Mouse (Mus musculus) liver, embryonic 13.5 days (tissue): Measurements from ENCODE around the gene Coch. TPM values are rescaled to one million over a fixed set of nuclear protein-coding genes. Genes with fewer than 3 reads are reported as not detected.

ENCODE experiments used
- ATAC-seq: fragments of 200-750 bp; cut with Nextera tagmentation; 2 replicates; pipeline ENCODE4 v1.8.0; 2017; ENCODE audit warnings: low read depth, mild to moderate bottlenecking, moderate number of reproducible peaks, moderate library complexity
- DNase-seq: peaks from one replicate; pipeline ENCODE4 v3.0.0; 2022
- H3K27ac ChIP-seq: fragments of 300-500 bp; sonication (generic); 2 replicates; pipeline ENCODE4 v1.5.1; 2015; ENCODE audit warnings: moderate library complexity, mild to moderate bottlenecking, inconsistent platforms
- H3K27me3 ChIP-seq: fragments of 300-500 bp; sonication (generic); 2 replicates; pipeline ENCODE4 v1.6.1; 2015; ENCODE audit warnings: mild to moderate bottlenecking, inconsistent platforms
- H3K36me3 ChIP-seq: fragments of 300-500 bp; sonication (generic); 2 replicates; pipeline ENCODE4 v1.6.1; 2015; ENCODE audit warnings: mild to moderate bottlenecking, inconsistent platforms
- H3K4me1 ChIP-seq: fragments of 300-500 bp; sonication (generic); replicated peaks from 2 replicates; pipeline ENCODE4 v1.6.1; 2015; ENCODE audit warnings: inconsistent platforms
- H3K4me2 ChIP-seq: fragments of 300-500 bp; sonication (generic); 2 replicates; pipeline ENCODE4 v1.6.1; 2015; ENCODE audit warnings: inconsistent platforms, mild to moderate bottlenecking, moderate library complexity
- H3K4me3 ChIP-seq: fragments of 300-500 bp; sonication (generic); replicated peaks from 2 replicates; pipeline ENCODE4 v1.5.1; 2015; ENCODE audit warnings: mild to moderate bottlenecking, inconsistent platforms
- H3K9ac ChIP-seq: fragments of 300-500 bp; sonication (generic); 2 replicates; pipeline ENCODE4 v1.6.1; 2015; ENCODE audit warnings: mild to moderate bottlenecking, inconsistent platforms
- H3K9me3 ChIP-seq: fragments of 300-500 bp; sonication (generic); replicated peaks from 2 replicates; pipeline ENCODE4 v1.6.1; 2016; ENCODE audit warnings: inconsistent platforms
- WGBS: fragments of 180-500 bp; shearing (Covaris S2); methylation state at CpG from one replicate; pipeline ENCODE4 v1.1.7; 2015; ENCODE audit not compliant: insufficient replicate concordance; 5-methylcytosine and 5-hydroxymethylcytosine counted together
- polyA plus RNA-seq: library from polyadenylated mRNA; unstranded; fragments of >200 nt; fragmentation: Nextera tagmentation; extraction: Ambion mirVana; gene quantifications from 2 replicates; pipeline ENCODE4 v1.2.1, GENCODE M21; 2015

Coch gene
- polyA plus RNA-seq, 1 experiment from 2014 or later: 0.15 TPM

- 2% methylated on average over 18 of the region's 18 CpGs for WGBS
- ATAC-seq: no peak
- H3K4me2 ChIP-seq: peak overlapping the region; percentile 76
- no peaks in the 10 kb centered on the region for H3K9me3 ChIP-seq
- H3K36me3 ChIP-seq: no peaks in the 10 kb centered on the region
- peaks cover 73% of the 10 kb centered on the region for H3K27me3 ChIP-seq
- H3K4me3 ChIP-seq: peak overlapping the region; percentile 57
- H3K9ac ChIP-seq: no peak overlapping the region
- DNase-seq: no peak
- no peak overlapping the region for H3K27ac ChIP-seq
- peaks cover 17% of the 10 kb centered on the region for H3K4me1 ChIP-seq
These were observed 909 bp downstream of the Coch start for GRCm38 (mm10) chr12:51594030-51594470.

GRCm38 (mm10) chr12:51603306-51603705, 10.2 kb downstream of the Coch start:
- H3K4me2 ChIP-seq: no peak overlapping the region
- H3K4me3 ChIP-seq: no peak overlapping the region
- ATAC-seq (no peak), DNase-seq (no peak)
- H3K9ac ChIP-seq: no peak overlapping the region
- 88% methylated on average over 10 of the region's 10 CpGs for WGBS
- H3K9me3 ChIP-seq: no peaks in the 10 kb centered on the region
- H3K4me1 ChIP-seq: no peaks in the 10 kb centered on the region
- no peaks in the 10 kb centered on the region for H3K27me3 ChIP-seq
- no peak overlapping the region for H3K27ac ChIP-seq
- peaks cover 15% of the 10 kb centered on the region; the same call in 1 of the 2 replicates for H3K36me3 ChIP-seq

GRCm38 (mm10) chr12:51606138-51606537, 13.0 kb downstream of the Coch start:
- 64% methylated on average over 4 of the region's 4 CpGs for WGBS
- DNase-seq (no peak), ATAC-seq (no peak)
- no peak overlapping the region for H3K4me3 ChIP-seq
- no peak overlapping the region for H3K4me2 ChIP-seq
- H3K9ac ChIP-seq: no peak overlapping the region
- H3K27me3 ChIP-seq: no peaks in the 10 kb centered on the region
- H3K4me1 ChIP-seq: no peaks in the 10 kb centered on the region
- no peak overlapping the region for H3K27ac ChIP-seq
- peaks cover 25% of the 10 kb centered on the region; the same call in 1 of the 2 replicates for H3K36me3 ChIP-seq
- H3K9me3 ChIP-seq: no peaks in the 10 kb centered on the region

GRCm38 (mm10) chr12:51612361-51612760, 19.2 kb downstream of the Coch start:
- Histone ChIP-seq H3K27me3 (no peaks in the 10 kb centered on the region), H3K9me3 (no peaks in the 10 kb centered on the region), H3K4me2 (no peak overlapping the region), H3K36me3 (peaks cover 64% of the 10 kb centered on the region), H3K27ac (no peak overlapping the region), H3K4me3 (no peak overlapping the region), H3K9ac (no peak overlapping the region), H3K4me1 (no peaks in the 10 kb centered on the region)
- WGBS: 78% methylated on average over 5 of the region's 5 CpGs
- no peak for DNase-seq
- ATAC-seq: no peak

GRCm38 (mm10) chr12:51620572-51620971, 27.4 kb downstream of the Coch start:
- H3K4me3 ChIP-seq: no peak overlapping the region
- no peak overlapping the region for H3K4me2 ChIP-seq
- no peak overlapping the region for H3K9ac ChIP-seq
- no peak overlapping the region for H3K27ac ChIP-seq
- no peaks in the 10 kb centered on the region for H3K27me3 ChIP-seq
- peaks cover 39% of the 10 kb centered on the region for H3K36me3 ChIP-seq
- no peak for ATAC-seq
- DNase-seq: no peak
- no peaks in the 10 kb centered on the region for H3K4me1 ChIP-seq
- no peaks in the 10 kb centered on the region for H3K9me3 ChIP-seq

- H3K4me3 ChIP-seq: no peak overlapping the region
These were observed 28.0 kb downstream of the Coch start for GRCm38 (mm10) chr12:51621161-51621560.

GRCm38 (mm10) chr12:51622670-51623365, 29.7 kb downstream of the Coch start:
- ATAC-seq (no peak), DNase-seq (no peak)
- H3K9me3 ChIP-seq: no peaks in the 10 kb centered on the region
- H3K36me3 ChIP-seq: peaks cover 28% of the 10 kb centered on the region
- no peaks in the 10 kb centered on the region for H3K4me1 ChIP-seq
- H3K27me3 ChIP-seq: no peaks in the 10 kb centered on the region
- H3K9ac ChIP-seq: no peak overlapping the region
- WGBS: 82% methylated on average over 5 of the region's 5 CpGs
- H3K4me2 ChIP-seq: no peak overlapping the region
- no peak overlapping the region for H3K27ac ChIP-seq
- no peak overlapping the region for H3K4me3 ChIP-seq

More at GRCm38 (mm10) chr12:51621161-51621560, 28.0 kb downstream of the Coch start:
- 68% methylated on average over 5 of the region's 5 CpGs for WGBS
- Histone ChIP-seq H3K9me3 (no peaks in the 10 kb centered on the region), H3K27me3 (no peaks in the 10 kb centered on the region), H3K9ac (no peak overlapping the region), H3K4me1 (no peaks in the 10 kb centered on the region), H3K27ac (no peak overlapping the region), H3K36me3 (peaks cover 36% of the 10 kb centered on the region), H3K4me2 (no peak overlapping the region)
- ATAC-seq (no peak), DNase-seq (no peak)

- ATAC-seq: no peak
These were observed 30.2 kb downstream of the Coch start for GRCm38 (mm10) chr12:51623366-51623694.

GRCm38 (mm10) chr12:51633481-51633880, 40.3 kb downstream of the Coch start:
- ATAC-seq: no peak
- WGBS: 83% methylated on average over 4 of the region's 4 CpGs
- Histone ChIP-seq H3K4me2 (no peak overlapping the region), H3K9me3 (no peaks in the 10 kb centered on the region), H3K4me1 (peaks cover 12% of the 10 kb centered on the region), H3K4me3 (no peak overlapping the region), H3K36me3 (peaks cover 4% of the 10 kb centered on the region; the same call in 1 of the 2 replicates), H3K27me3 (no peaks in the 10 kb centered on the region), H3K9ac (no peak overlapping the region), H3K27ac (no peak overlapping the region)
- DNase-seq: no peak

More at GRCm38 (mm10) chr12:51623366-51623694, 30.2 kb downstream of the Coch start:
- DNase-seq: no peak
- Histone ChIP-seq H3K9me3 (no peaks in the 10 kb centered on the region), H3K27me3 (no peaks in the 10 kb centered on the region), H3K4me2 (no peak overlapping the region), H3K4me3 (no peak overlapping the region), H3K9ac (no peak overlapping the region), H3K4me1 (no peaks in the 10 kb centered on the region), H3K36me3 (peaks cover 24% of the 10 kb centered on the region), H3K27ac (no peak overlapping the region)

GRCm38 (mm10) chr12:51636260-51636659, 43.1 kb downstream of the Coch start:
- ATAC-seq (peak; percentile 77), DNase-seq (no peak)
- no peak overlapping the region for H3K4me3 ChIP-seq
- H3K27me3 ChIP-seq: no peaks in the 10 kb centered on the region
- no peaks in the 10 kb centered on the region for H3K9me3 ChIP-seq
- H3K4me2 ChIP-seq: no peak overlapping the region
- no peak overlapping the region for H3K27ac ChIP-seq
- H3K36me3 ChIP-seq: peaks cover 6% of the 10 kb centered on the region; the same call in 1 of the 2 replicates
- H3K4me1 ChIP-seq: peaks cover 17% of the 10 kb centered on the region
- WGBS: 74% methylated on average over 2 of the region's 2 CpGs
- H3K9ac ChIP-seq: no peak overlapping the region

GRCm38 (mm10) chr12:51636689-51637470, 43.7 kb downstream of the Coch start:
- Histone ChIP-seq H3K4me3 (no peak overlapping the region), H3K27ac (peak overlapping the region; percentile 40; the same call in 1 of the 2 replicates), H3K27me3 (no peaks in the 10 kb centered on the region), H3K4me1 (peaks cover 22% of the 10 kb centered on the region), H3K9ac (no peak overlapping the region), H3K9me3 (no peaks in the 10 kb centered on the region), H3K4me2 (no peak overlapping the region), H3K36me3 (peaks cover 6% of the 10 kb centered on the region; the same call in 1 of the 2 replicates)
- WGBS: 21% methylated on average over 2 of the region's 2 CpGs
- ATAC-seq (peak; percentile 57; the same call in 1 of the 2 replicates), DNase-seq (no peak)
